Mouse (Mus musculus) lung, postnatal 0 days (tissue): ENCODE data around the gene Gab1.

ENCODE experiments used
- CTCF ChIP-seq: IDR thresholded peaks from 2 replicates; pipeline ENCODE4 v1.5.1; 2016; ENCODE audit warnings: antibody characterized with exemption, mild to moderate bottlenecking
- EP300 ChIP-seq: IDR thresholded peaks from 2 replicates; pipeline ENCODE4 v1.6.1; 2016; ENCODE audit warnings: antibody characterized with exemption, mild to moderate bottlenecking, control low read depth

DNA sequence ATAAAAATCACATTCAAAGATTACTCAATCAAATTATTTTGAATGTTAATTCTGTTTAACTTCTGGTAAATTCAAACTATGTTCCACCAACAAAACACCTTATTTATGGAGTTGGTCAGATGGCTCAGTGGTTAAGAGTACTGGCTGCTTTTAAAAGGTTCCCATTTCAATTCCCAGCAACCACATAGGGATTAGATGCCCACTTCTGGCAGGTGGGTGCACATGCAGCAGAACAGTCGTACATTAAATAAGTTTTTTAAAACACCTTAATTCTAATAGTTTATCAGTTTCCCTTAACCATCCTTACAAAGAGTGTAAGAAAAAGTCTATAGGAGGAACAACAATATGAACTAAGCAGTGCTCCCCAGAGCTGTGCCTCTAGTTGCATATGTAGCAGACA lies 165.9 kb downstream of the Gab1 start:
- no peak for TF ChIP-seq CTCF
- TF ChIP-seq EP300 = no peak
